Mouse (Mus musculus) 3134 (cell line): Measurements from ENCODE around the gene Rpl18.

Source experiments
- DNase-seq: peaks from one replicate; pipeline ENCODE4 v3.0.0-alpha.2; 2011; ENCODE audit warnings: low spot score; ENCODE audit not compliant: insufficient read length; ENCODE audit errors: extremely low read depth

The Rpl18 gene

GRCm38 (mm10) chr7:45725713-45726112 lies 10.5 kb downstream of the Rpl18 start, which contains the start of gene Spaca4:
Spaca4 (minus strand) TSS chr7:45725813.
- no peak for DNase-seq

GRCm38 (mm10) chr7:45726419-45726818 lies 11.2 kb downstream of the Rpl18 start:
- no peak for DNase-seq

GRCm38 (mm10) chr7:45727625-45728024 lies 12.4 kb downstream of the Rpl18 start:
- no peak for DNase-seq

DNA sequence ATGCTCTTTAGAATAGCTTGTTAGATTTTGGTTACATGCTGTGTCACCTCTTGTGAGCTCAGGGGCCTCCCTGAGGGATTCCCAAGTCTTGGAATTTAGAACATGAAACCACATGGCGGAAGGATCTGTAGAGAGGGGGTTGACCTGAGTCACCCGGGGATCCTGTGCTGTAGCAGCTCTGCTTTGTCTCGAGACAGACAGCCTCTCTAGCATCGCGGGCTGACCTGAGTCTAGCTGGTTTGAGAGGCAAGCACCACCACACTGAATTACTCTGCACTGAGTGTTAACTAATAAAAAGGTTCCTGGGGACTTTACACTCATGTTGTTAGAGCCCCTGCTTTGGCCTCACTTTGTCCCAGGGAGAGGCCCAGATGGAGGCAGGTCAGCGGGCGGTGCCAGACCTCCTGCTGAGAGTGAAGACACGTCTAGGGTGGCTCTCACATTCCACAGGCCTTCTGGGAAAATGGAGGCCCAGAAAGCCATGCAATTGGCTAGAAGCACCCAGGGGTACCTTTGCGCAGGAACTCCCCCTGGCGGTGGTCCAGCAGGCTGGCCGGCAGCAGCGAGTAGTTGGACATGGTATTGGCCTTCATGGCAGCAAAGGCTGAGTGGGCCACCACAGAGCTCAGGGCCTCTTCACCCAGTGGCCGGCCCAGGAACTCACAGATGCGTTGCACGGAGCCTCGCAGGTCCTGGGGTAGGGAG lies 15.6 kb downstream of the Rpl18 start:
- DNase-seq: no peak

GRCm38 (mm10) chr7:45733477-45733876 lies 18.2 kb downstream of the Rpl18 start:
- no peak for DNase-seq

- DNase-seq: no peak
Measured at GRCm38 (mm10) chr7:45739162-45739763, 24.0 kb downstream of the Rpl18 start.

GRCm38 (mm10) chr7:45739820-45740219 lies 24.6 kb downstream of the Rpl18 start:
- no peak for DNase-seq

DNA sequence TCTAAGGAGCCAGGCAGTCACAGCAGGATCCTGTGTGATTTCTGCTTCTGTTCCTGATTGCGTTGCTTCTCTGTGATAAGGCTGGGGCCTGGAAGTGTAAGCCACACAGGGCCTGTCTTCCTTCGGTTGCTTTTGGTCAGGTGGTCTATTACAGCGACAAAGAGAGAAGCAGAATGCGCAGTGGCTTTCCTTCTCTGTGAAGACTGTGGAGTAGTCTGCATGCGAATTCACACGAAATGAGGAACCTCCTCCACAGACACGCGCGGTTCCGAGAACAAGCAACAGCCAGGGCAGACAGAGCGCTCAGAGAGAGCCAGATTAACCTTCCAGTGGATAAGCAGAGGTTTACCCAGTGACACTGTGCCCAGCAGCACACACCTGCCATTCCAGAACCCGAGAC lies 26.1 kb downstream of the Rpl18 start:
- no peak for DNase-seq

- no peak for DNase-seq
Measured at GRCm38 (mm10) chr7:45741777-45742176, 26.5 kb downstream of the Rpl18 start.

GRCm38 (mm10) chr7:45742338-45742737 lies 27.1 kb downstream of the Rpl18 start:
- DNase-seq: peak; percentile 81

DNA sequence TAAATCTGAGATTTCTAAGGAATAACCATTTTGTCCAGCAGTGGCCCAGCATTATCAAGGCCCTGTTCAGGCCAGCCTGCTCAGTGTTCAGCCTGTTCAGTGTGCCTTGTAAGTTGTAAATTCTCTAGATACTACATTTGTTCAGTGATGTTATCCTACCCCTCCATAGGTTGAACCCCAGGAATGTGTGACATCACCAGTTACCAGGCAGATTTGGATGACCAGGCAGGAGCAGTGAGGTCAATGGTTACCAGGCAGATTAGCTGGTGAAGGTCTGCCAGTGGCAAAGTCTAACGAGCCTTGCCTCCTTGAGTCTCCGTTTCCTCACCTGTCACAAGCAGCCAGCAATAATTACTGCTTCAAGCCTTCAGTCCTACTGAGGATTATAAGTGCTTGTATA lies 29.1 kb downstream of the Rpl18 start:
- DNase-seq: no peak

DNA sequence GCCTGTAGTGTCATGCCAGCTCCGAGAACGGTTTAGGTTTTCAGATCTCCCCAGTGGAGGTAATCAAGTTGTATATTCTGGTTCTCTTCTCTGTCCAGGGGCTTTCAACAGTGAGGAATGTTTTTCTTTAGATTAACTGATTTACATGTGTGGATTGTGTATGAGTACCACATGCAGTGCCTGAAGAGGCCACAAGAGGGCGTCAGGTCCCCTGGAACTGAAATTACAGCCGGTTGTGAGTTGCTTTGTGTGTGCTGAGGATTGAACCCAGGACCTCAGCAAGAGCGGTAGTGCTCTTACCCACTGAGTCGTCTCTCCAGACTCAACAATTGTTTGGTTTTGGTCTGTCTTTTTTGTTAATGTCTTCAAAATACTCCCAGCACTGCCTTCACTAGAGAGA lies 31.3 kb downstream of the Rpl18 start:
- no peak for DNase-seq

DNA sequence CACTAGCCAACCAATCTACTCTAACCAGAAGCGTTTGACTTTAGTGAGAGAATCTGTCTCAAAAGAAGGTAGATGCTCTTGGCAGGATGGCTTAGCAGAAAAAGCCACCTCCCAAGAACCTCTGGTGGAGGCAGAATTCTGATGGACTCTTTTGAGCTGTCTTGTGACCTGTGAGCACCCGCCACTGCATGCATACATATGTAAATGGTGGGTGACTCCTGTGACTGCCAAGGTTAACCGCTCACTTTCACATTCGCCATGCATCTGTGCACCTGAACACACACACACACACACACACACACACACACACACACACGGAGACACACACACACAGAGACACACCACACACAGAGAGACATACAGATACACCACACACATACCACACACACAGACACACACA lies 32.2 kb downstream of the Rpl18 start:
- no peak for DNase-seq

DNA sequence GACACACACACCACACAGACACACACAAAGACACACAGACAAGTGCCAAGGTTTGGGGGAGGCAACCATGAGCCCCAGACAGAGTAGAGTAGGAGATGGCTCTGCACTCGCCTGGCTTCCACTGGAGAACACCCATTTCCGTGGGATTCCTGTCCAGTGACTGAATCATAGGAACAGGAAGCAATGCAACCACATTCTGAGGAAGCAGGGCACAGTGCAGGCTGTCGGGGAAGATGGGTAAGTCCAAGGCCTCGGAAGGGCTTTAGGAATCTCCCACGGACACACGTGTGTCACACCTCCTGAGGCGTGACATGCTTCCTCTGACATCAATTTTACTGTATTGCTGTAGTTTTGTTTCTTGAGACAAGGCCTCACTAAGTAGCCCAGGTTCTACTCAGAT lies 32.9 kb downstream of the Rpl18 start:
- no peak for DNase-seq

DNA sequence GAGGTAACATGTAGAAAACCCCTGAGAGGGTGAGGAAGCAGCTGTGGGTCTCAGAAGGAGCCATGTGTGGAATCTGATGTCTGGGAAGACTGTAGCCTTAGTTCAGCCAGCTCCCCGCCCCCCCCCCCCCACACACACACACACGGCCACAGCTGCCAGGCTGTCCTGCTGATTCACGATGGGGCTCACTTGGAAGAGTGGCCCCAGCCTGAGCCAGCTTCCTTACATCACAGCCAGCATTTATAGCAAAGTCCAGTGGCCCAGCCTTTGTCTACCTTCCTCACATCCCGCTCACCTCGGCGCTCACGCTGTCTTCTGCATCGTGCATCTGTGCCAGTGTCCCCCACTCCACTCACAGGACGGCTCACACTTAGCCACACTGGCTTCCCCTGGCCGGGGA lies 34.1 kb downstream of the Rpl18 start:
- peak; percentile 65 for DNase-seq

GRCm38 (mm10) chr7:45750162-45750561 lies 34.9 kb downstream of the Rpl18 start:
- DNase-seq: no peak

DNA sequence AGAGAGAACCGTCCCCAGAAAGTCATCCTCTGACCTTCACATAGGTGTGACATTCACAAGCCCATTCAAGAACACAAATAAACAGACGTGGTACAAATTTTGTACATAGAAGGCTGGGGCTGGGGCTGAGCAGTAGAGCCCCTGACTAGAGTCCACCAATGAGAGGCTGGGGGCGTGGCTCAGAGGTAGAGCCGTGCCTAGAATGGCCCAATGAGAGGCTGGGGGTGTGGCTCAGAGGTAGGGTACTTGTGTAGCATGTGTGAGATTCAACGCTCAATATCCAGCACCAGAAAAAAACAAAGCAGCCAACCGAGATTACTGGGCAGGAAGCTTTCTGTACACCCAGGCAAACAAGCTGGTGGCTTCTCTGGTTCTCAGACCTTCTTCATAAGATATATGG lies 40.4 kb downstream of the Rpl18 start:
- DNase-seq: no peak

DNA sequence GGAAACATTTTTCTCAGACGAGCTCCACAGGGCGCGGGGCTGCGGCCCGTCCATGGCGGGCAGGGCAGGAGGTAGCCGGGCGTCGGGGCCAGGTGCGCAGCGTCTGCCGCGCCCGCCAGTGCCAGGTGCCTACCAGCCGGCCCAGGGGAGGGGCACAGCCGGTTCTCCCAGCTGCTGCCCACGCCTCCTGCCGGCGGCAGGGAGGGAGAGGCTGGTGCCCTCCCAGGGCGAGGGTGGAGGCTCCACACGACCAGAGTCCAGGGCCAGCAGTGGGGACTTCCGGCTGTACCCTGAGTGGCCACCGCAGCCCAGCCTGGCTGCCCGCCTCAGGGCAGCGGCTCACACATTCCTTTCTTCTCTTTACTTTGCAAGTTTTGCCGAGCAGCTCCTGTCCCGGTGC lies 44.1 kb downstream of the Rpl18 start:
- DNase-seq: peak; percentile 76

DNA sequence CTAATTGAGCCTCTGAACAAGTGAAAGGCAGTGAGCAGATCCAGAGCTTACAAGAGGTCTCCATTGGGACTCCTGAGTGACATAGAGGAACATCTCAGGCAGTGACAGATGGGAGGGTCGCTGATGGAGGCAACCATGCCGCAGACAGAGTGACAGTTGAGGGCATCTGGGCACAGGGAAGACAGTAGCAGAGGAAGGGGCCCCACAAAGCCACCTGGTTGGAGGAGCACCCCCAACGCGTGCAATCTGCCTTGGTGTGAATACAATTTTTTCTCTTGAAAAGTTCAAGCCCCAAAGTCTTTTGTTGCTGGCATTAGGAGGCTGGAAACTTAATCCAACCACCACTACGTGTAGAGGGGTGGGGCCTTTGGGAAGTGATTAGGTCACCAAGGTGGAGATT lies 44.9 kb downstream of the Rpl18 start:
- DNase-seq: no peak

GRCm38 (mm10) chr7:45765995-45766394 lies 50.7 kb downstream of the Rpl18 start:
- no peak for DNase-seq

DNA sequence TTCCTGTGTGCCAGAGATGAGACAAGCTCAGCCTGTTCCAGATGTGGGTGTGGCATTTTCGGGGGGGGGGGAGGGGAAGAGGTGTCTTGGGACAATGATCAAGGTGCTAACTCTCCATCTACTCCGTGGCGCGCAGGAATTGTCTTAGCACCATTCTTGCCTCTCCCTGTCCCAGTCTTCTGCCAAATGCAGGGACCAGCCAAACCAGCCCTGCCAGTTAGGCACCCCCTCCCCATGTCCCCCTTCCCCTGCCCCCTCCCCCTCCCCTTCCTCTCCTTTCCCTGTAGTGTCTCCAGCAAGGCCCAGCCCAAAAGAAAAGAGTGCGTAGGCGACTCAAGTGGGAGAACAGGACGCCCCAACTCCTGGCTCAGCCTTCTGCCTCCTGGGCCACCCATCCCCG lies 51.5 kb downstream of the Rpl18 start:
- DNase-seq: no peak

- DNase-seq: no peak
Measured at GRCm38 (mm10) chr7:45767500-45767899, 52.2 kb downstream of the Rpl18 start.
